Mouse (Mus musculus): ENCODE data around the gene Lhcgr.
"Not testable (repeated sequence)": the region's sequence is repeated elsewhere in the genome, so short reads cannot be mapped to it uniquely, and the experiment has no call there.

Lhcgr gene

GRCm38 (mm10) chr17:88791440-88792152 lies at the start of gene Lhcgr:
Gene Lhcgr (minus strand): TSS chr17:88791990.
- DNase-seq = peak; percentile 6

- no peak for DNase-seq
Observed at GRCm38 (mm10) chr17:88817601-88818000, 25.8 kb upstream of the Lhcgr start.

- not testable (repeated sequence) for DNase-seq
Observed at GRCm38 (mm10) chr17:88812943-88813342, 21.2 kb upstream of the Lhcgr start.

- DNase-seq = no peak
Observed at GRCm38 (mm10) chr17:88810807-88811206, 19.0 kb upstream of the Lhcgr start.

GRCm38 (mm10) chr17:88806421-88806820 lies 14.6 kb upstream of the Lhcgr start:
- DNase-seq = no peak

GRCm38 (mm10) chr17:88803441-88803840 lies 11.7 kb upstream of the Lhcgr start:
- no peak for DNase-seq

- no peak for DNase-seq
Observed at GRCm38 (mm10) chr17:88790680-88791079, 1.1 kb downstream of the Lhcgr start.

GRCm38 (mm10) chr17:88788392-88788791 lies 3.4 kb downstream of the Lhcgr start:
- DNase-seq = no peak

- no peak for DNase-seq
Observed at GRCm38 (mm10) chr17:88786881-88787280, 4.9 kb downstream of the Lhcgr start.

- DNase-seq = no peak
Observed at GRCm38 (mm10) chr17:88786385-88786784, 5.4 kb downstream of the Lhcgr start.

GRCm38 (mm10) chr17:88779148-88779547 lies 12.6 kb downstream of the Lhcgr start:
- no peak for DNase-seq

GRCm38 (mm10) chr17:88774103-88774526 lies 17.7 kb downstream of the Lhcgr start:
- DNase-seq = no peak

- no peak for DNase-seq
Observed at GRCm38 (mm10) chr17:88770081-88770480, 21.7 kb downstream of the Lhcgr start.

GRCm38 (mm10) chr17:88769283-88769859 lies 22.4 kb downstream of the Lhcgr start:
- DNase-seq = no peak

- no peak for DNase-seq
Observed at GRCm38 (mm10) chr17:88766857-88767256, 24.9 kb downstream of the Lhcgr start.

- DNase-seq = no peak
Observed at GRCm38 (mm10) chr17:88764136-88764485, 27.7 kb downstream of the Lhcgr start.

- no peak for DNase-seq
Observed at GRCm38 (mm10) chr17:88763396-88764135, 28.2 kb downstream of the Lhcgr start.

- DNase-seq = no peak
Observed at GRCm38 (mm10) chr17:88758003-88758437, 33.8 kb downstream of the Lhcgr start.

GRCm38 (mm10) chr17:88755776-88756175 lies 36.0 kb downstream of the Lhcgr start:
- DNase-seq = no peak

- no peak for DNase-seq
Observed at GRCm38 (mm10) chr17:88753472-88753857, 38.3 kb downstream of the Lhcgr start.

- DNase-seq = peak; percentile 51
Observed at GRCm38 (mm10) chr17:88752827-88753471, 38.8 kb downstream of the Lhcgr start.

- no peak for DNase-seq
Observed at GRCm38 (mm10) chr17:88749646-88750045, 42.1 kb downstream of the Lhcgr start.

- DNase-seq = no peak
Observed at GRCm38 (mm10) chr17:88706231-88706649, 85.5 kb downstream of the Lhcgr start.
